Mouse (Mus musculus): ENCODE measurements around the gene Abi3. TPM values are rescaled to one million over a fixed set of nuclear protein-coding genes. Genes with fewer than 3 reads are reported as not detected.
A peak's percentile ranks its signal among the peaks of the same experiment; 100 is the strongest.

Gene Abi3
- polyA plus RNA-seq, 2 experiments, result 2.3 to 4.9 TPM

DNA sequence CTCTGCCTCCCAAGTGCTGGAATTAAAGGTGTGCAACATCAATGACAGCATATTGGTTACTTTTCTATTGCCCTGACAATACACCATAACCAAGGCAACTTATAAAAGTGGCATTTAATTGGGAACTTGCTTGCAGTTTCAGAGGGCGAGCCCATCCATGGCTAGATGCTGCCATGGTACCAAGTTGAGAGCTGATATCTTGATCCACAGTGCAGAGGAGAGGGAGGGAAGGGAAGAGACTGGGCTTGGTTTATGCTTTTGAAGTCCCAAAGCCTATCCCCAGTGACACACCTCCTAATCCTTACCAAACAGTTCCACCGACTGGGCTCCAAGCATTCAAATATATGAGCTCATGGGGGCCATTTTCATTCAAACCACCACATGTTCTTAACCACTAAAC is 28.2 kb downstream of the Abi3 start:
- WGBS (ENCODE audit: insufficient replicate concordance), result 80% methylated on average over 2 of the region's 2 CpGs
- Histone ChIP-seq H3K27ac (no peak overlapping the region), H3K4me1 (replicated peaks; ENCODE audit: control insufficient read depth in 2 of 2, insufficient read depth in 2 of 2, low read length in 1 of 2) (peaks cover 18 to 20% of the 10 kb centered on the region in 2 experiments), H3K27me3 (ENCODE audit: control insufficient read depth, insufficient read depth, low read length) (no peaks in the 10 kb centered on the region), H3K36me3 (replicated peaks; ENCODE audit: control insufficient read depth, insufficient read depth, low read depth) (no peaks in the 10 kb centered on the region), H3K9ac (replicated peaks) (no peak overlapping the region), H3K4me3 (ENCODE audit: insufficient read depth in 1 of 2, low read depth in 2 of 2, low read length in 2 of 2) (no peak overlapping the region), H3K9me3 (ENCODE audit: control insufficient read depth, low read length) (no peaks in the 10 kb centered on the region), H3K4me2 (ENCODE audit: low read depth) (no peak overlapping the region)
- DNase-seq (ENCODE audit: low read depth in 3 of 3, low spot score in 3 of 3) (no peak), ATAC-seq (ENCODE audit: insufficient read depth) (no peak)
- TF ChIP-seq EP300 (IDR thresholded peaks at IDR 0.05; ENCODE audit: low read depth), result no peak

DNA sequence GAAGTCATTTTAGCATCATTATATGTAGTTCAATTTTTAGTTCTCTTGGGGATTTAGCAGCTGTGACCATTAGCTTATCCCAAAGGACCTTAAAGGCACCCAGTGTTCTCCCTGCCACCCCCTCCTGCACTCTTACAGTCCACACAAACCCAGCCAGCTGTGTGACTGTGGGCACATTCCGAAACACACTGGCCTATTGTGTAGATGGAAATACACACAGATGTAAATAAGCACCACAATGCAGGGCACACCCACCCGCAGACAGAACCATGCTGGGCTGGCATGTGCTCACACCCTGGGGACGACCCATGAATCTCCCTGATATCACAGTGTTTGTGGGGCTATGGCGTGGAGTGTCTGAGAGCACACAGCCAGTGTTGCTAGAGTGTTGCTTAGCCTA is 30.1 kb downstream of the Abi3 start:
- ATAC-seq (ENCODE audit: insufficient read depth) (no peak), DNase-seq (ENCODE audit: low read depth in 3 of 3, low spot score in 3 of 3) (no peak)
- H3K4me2 ChIP-seq (ENCODE audit: low read depth), result no peak overlapping the region
- no peak overlapping the region for H3K4me3 ChIP-seq (ENCODE audit: insufficient read depth in 1 of 2, low read depth in 2 of 2, low read length in 2 of 2)
- peaks cover 35% of the 10 kb centered on the region in 2 experiments for H3K4me1 ChIP-seq (replicated peaks; ENCODE audit: control insufficient read depth in 2 of 2, insufficient read depth in 2 of 2, low read length in 1 of 2)
- H3K9me3 ChIP-seq (ENCODE audit: control insufficient read depth, low read length), result peaks cover 4% of the 10 kb centered on the region; the same call in 1 of the 2 replicates
- H3K27ac ChIP-seq, result peak overlapping the region; percentile 2
- no peaks in the 10 kb centered on the region for H3K27me3 ChIP-seq (ENCODE audit: control insufficient read depth, insufficient read depth, low read length)
- no peak overlapping the region for H3K9ac ChIP-seq (replicated peaks)
- WGBS (ENCODE audit: insufficient replicate concordance), result 73% methylated on average over 4 of the region's 4 CpGs
- no peaks in the 10 kb centered on the region for H3K36me3 ChIP-seq (replicated peaks; ENCODE audit: control insufficient read depth, insufficient read depth, low read depth)
- TF ChIP-seq EP300 (IDR thresholded peaks at IDR 0.05; ENCODE audit: low read depth), result no peak
- no peak for TF ChIP-seq CTCF (IDR thresholded peaks at IDR 0.05; ENCODE audit: low read depth)

DNA sequence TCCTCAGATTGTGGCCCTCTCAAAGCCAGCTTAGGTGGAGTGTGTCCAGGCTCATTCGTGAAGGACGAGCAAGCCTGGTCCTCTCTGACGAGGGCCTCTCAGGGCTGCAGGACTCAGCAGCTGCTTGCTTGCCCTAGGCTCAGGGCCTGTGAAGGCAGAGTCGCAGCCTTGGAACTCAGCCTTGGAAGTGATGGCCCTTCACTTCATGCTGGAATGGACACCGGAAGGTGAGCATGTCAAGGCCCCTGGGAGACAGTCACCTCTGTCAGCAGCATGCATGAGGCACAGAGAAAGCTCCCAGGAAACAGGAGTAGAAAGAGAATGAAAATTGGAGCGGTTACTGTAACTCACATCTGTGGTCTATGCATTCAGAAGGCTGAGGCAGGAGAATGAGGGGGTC is 30.5 kb downstream of the Abi3 start:
- Histone ChIP-seq H3K27me3 (ENCODE audit: control insufficient read depth, insufficient read depth, low read length) (no peaks in the 10 kb centered on the region), H3K4me1 (replicated peaks; ENCODE audit: control insufficient read depth in 2 of 2, insufficient read depth in 2 of 2, low read length in 1 of 2) (peaks cover 39 to 40% of the 10 kb centered on the region in 2 experiments), H3K9ac (replicated peaks) (no peak overlapping the region), H3K4me3 (ENCODE audit: insufficient read depth in 1 of 2, low read depth in 2 of 2, low read length in 2 of 2) (no peak overlapping the region), H3K4me2 (ENCODE audit: low read depth) (no peak overlapping the region), H3K9me3 (ENCODE audit: control insufficient read depth, low read length) (peaks cover 4% of the 10 kb centered on the region; the same call in 1 of the 2 replicates), H3K27ac (peak overlapping the region; percentile 2), H3K36me3 (replicated peaks; ENCODE audit: control insufficient read depth, insufficient read depth, low read depth) (no peaks in the 10 kb centered on the region)
- TF ChIP-seq EP300 (IDR thresholded peaks at IDR 0.05; ENCODE audit: low read depth), result no peak
- no peak for TF ChIP-seq CTCF (IDR thresholded peaks at IDR 0.05; ENCODE audit: low read depth)
- 79% methylated on average over 6 of the region's 6 CpGs for WGBS (ENCODE audit: insufficient replicate concordance)
- DNase-seq (ENCODE audit: low read depth in 3 of 3, low spot score in 3 of 3) (no peak), ATAC-seq (ENCODE audit: insufficient read depth) (no peak)

DNA sequence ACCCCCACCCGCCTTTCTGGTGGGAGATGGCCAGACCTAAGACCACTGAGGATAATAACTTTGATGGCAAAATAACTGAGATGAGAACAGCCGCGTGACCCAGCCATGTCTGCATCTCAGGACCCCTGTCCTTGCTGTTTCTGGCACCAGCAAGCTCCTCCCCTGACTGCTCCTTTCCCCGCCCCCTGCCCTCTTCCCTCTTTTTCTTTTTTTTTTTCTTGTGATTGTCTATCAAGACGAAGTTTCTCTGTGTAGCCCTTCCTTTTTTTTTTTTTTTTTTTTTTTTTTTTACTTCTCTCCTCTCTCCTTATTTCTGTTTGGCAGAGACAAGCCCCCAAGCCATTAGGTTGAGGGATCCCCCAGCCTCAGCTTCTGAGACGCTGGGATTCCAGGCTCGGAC is 31.4 kb downstream of the Abi3 start:
- Histone ChIP-seq H3K4me3 (ENCODE audit: insufficient read depth in 1 of 2, low read depth in 2 of 2, low read length in 2 of 2) (no peak overlapping the region), H3K36me3 (replicated peaks; ENCODE audit: control insufficient read depth, insufficient read depth, low read depth) (no peaks in the 10 kb centered on the region), H3K4me1 (replicated peaks; ENCODE audit: control insufficient read depth in 2 of 2, insufficient read depth in 2 of 2, low read length in 1 of 2) (peaks cover 49% of the 10 kb centered on the region in 2 experiments), H3K27me3 (ENCODE audit: control insufficient read depth, insufficient read depth, low read length) (no peaks in the 10 kb centered on the region), H3K4me2 (ENCODE audit: low read depth) (no peak overlapping the region), H3K9ac (replicated peaks) (no peak overlapping the region), H3K9me3 (ENCODE audit: control insufficient read depth, low read length) (peaks cover 4% of the 10 kb centered on the region; the same call in 1 of the 2 replicates), H3K27ac (peak overlapping the region; percentile 100)
- TF ChIP-seq CTCF (IDR thresholded peaks at IDR 0.05; ENCODE audit: low read depth) (no peak), EP300 (IDR thresholded peaks at IDR 0.05; ENCODE audit: low read depth) (no peak)
- WGBS (ENCODE audit: insufficient replicate concordance), result 58% methylated on average over 7 of the region's 7 CpGs
- ATAC-seq (ENCODE audit: insufficient read depth) (no peak), DNase-seq (ENCODE audit: low read depth in 3 of 3, low spot score in 3 of 3) (no peak)

DNA sequence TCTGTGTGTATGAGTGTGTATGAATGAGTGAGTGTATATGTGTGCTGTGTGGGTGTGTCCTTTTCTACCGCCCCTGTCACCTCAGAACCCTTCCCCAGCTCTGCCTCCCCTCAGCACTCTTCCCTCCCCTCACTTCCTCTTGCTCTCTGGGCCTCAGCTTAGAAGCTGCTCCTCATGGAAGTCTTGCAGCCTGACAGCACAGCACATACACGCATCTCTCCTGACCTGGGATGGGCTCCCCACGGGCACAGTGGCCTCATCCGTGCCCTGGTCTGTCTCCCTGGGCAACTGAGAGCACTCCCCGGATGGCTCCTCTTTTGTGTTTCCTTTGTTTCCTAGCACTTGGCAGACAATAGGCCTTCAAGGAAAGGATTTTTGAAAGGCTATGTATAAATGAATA is 32.7 kb downstream of the Abi3 start:
- Histone ChIP-seq H3K9me3 (ENCODE audit: control insufficient read depth, low read length) (peaks cover 4% of the 10 kb centered on the region; the same call in 1 of the 2 replicates), H3K27me3 (ENCODE audit: control insufficient read depth, insufficient read depth, low read length) (no peaks in the 10 kb centered on the region), H3K9ac (replicated peaks) (peak overlapping the region; percentile 72), H3K36me3 (replicated peaks; ENCODE audit: control insufficient read depth, insufficient read depth, low read depth) (no peaks in the 10 kb centered on the region), H3K27ac (peak overlapping the region; percentile 100), H3K4me3 (ENCODE audit: insufficient read depth in 1 of 2, low read depth in 2 of 2, low read length in 2 of 2) (no peak overlapping the region), H3K4me1 (replicated peaks; ENCODE audit: control insufficient read depth in 2 of 2, insufficient read depth in 2 of 2, low read length in 1 of 2) (peaks cover 61% of the 10 kb centered on the region in 2 experiments), H3K4me2 (ENCODE audit: low read depth) (peak overlapping the region; percentile 60)
- no peak for ATAC-seq (ENCODE audit: insufficient read depth)
- TF ChIP-seq EP300 (IDR thresholded peaks at IDR 0.05; ENCODE audit: low read depth) (no peak), CTCF (IDR thresholded peaks at IDR 0.05; ENCODE audit: low read depth) (no peak)
- 40% methylated on average over 5 of the region's 5 CpGs for WGBS (ENCODE audit: insufficient replicate concordance)
- DNase-seq (ENCODE audit: low read depth in 3 of 3, low spot score in 3 of 3), result no peak

Measured in liver, embryonic 14.5 days (tissue).